Mouse (Mus musculus): ENCODE measurements around the gene Socs7. TPM values are rescaled to one million over a fixed set of nuclear protein-coding genes. Genes with fewer than 3 reads are reported as not detected.

Socs7 gene
- polyA plus RNA-seq, 1 experiment: 37.1 TPM

- no peak for TF ChIP-seq POLR2A (IDR thresholded peaks at IDR 0.05; ENCODE audit: borderline replicate concordance, extremely low read depth, insufficient read depth, insufficient read length, poor library complexity, severe bottlenecking)
- no peak for TF ChIP-seq CTCF (IDR thresholded peaks at IDR 0.05; ENCODE audit: borderline replicate concordance, extremely low read depth, insufficient read depth, insufficient read length)
- DNase-seq (ENCODE audit: low read depth): no peak
Observed at GRCm38 (mm10) chr11:97439935-97440334, 77.6 kb downstream of the Socs7 start.

- no peak for TF ChIP-seq CTCF (IDR thresholded peaks at IDR 0.05; ENCODE audit: borderline replicate concordance, extremely low read depth, insufficient read depth, insufficient read length)
Observed at GRCm38 (mm10) chr11:97440441-97440881, 78.1 kb downstream of the Socs7 start.

DNA sequence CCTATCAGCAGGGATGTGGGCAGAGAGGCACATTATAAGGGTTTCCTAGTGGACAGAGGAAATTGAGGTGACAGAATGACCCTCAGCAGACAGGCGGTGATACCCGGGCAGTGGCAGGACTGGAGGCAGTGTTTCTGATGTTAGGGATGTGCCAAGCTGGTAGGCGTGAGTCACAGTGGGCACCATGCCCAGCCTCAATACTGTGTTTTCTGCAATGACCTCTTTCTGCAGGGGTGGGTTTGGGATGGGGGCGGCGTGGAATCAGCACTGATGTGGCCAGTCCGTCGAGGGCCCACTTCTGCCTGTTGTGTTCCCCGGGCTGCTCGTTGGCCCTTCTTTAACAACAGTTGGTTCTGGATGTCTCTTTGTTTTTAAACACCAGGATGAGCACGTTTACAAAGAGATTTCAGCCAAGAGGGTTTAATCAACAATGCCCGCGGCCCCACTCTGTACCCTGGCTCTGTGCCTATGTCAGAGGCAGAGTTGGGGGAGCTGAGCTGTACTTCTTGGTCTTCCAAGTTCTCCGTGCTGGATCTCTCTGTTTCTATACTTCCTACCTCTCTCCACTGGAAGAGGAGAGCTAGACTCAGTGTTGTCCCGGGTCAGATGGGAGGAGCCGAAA, 78.8 kb downstream of the Socs7 start:
- peak; percentile 77 for DNase-seq (ENCODE audit: low read depth)
- TF ChIP-seq CTCF (IDR thresholded peaks at IDR 0.05; ENCODE audit: borderline replicate concordance, extremely low read depth, insufficient read depth, insufficient read length) (no peak), POLR2A (IDR thresholded peaks at IDR 0.05; ENCODE audit: borderline replicate concordance, extremely low read depth, insufficient read depth, insufficient read length, poor library complexity, severe bottlenecking) (no peak)

More at GRCm38 (mm10) chr11:97440441-97440881, 78.1 kb downstream of the Socs7 start:
- no peak for DNase-seq (ENCODE audit: low read depth)

DNA sequence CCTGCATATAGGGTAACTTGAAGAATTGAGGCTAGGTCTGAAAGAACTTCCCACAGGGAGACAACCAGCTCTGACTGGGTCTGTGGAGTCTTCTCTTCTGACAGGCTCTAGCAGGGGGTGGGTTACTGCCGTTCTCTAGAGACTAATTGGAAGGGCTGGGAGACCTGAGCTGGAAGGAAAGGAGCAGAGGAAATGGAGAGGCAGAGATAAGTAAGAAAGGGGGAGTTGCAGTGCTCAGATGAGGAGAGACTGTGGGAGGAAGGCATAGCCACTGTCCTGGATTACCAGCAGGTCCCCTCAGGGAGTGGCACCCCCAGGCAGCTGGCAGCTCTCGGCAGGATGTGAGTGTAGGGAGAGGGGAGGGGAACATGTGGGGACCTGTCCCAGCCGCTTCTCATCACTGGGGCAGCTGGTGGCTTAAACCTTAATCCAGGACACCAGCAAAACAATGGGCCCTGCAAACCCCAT, 79.3 kb downstream of the Socs7 start:
- DNase-seq (ENCODE audit: low read depth): no peak

GRCm38 (mm10) chr11:97442891-97443675, 80.7 kb downstream of the Socs7 start:
- DNase-seq (ENCODE audit: low read depth): no peak
- TF ChIP-seq CTCF (IDR thresholded peaks at IDR 0.05; ENCODE audit: borderline replicate concordance, extremely low read depth, insufficient read depth, insufficient read length) (no peak), POLR2A (IDR thresholded peaks at IDR 0.05; ENCODE audit: borderline replicate concordance, extremely low read depth, insufficient read depth, insufficient read length, poor library complexity, severe bottlenecking) (no peak)

More for the DNA sequence above, 79.3 kb downstream of the Socs7 start:
- no peak for TF ChIP-seq POLR2A (IDR thresholded peaks at IDR 0.05; ENCODE audit: borderline replicate concordance, extremely low read depth, insufficient read depth, insufficient read length, poor library complexity, severe bottlenecking)
- TF ChIP-seq CTCF (IDR thresholded peaks at IDR 0.05; ENCODE audit: borderline replicate concordance, extremely low read depth, insufficient read depth, insufficient read length): no peak

- TF ChIP-seq POLR2A (IDR thresholded peaks at IDR 0.05; ENCODE audit: borderline replicate concordance, extremely low read depth, insufficient read depth, insufficient read length, poor library complexity, severe bottlenecking) (no peak), CTCF (IDR thresholded peaks at IDR 0.05; ENCODE audit: borderline replicate concordance, extremely low read depth, insufficient read depth, insufficient read length) (no peak)
Observed at GRCm38 (mm10) chr11:97445596-97445995, 83.2 kb downstream of the Socs7 start.

DNA sequence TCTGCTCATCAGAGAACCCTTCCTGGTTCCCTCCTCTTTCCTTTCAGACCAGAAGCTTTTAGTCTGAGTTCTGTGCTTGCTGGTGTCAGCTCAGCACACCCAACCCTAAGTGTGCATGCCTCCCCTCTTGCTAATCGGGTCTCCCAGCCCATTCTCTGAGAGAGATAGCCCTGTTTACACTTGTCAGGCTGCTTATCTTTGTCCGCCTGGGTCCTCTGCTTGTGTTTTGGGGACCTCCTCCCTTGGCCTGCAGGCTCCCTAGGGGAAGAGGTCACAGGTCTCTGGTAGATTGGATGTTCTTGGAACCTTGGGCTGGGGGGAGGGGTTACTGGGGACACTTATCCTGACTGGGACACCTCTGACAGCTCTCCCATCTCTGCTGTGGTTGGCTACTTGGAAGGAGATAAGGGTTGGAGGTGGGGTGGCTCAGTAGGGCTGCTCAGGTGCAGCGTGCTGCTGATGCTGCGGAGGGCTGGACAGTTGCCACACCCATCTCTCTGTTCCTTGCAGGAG, 83.7 kb downstream of the Socs7 start:
- no peak for DNase-seq (ENCODE audit: low read depth)
- no peak for TF ChIP-seq CTCF (IDR thresholded peaks at IDR 0.05; ENCODE audit: borderline replicate concordance, extremely low read depth, insufficient read depth, insufficient read length)
- no peak for TF ChIP-seq POLR2A (IDR thresholded peaks at IDR 0.05; ENCODE audit: borderline replicate concordance, extremely low read depth, insufficient read depth, insufficient read length, poor library complexity, severe bottlenecking)

More at GRCm38 (mm10) chr11:97445596-97445995, 83.2 kb downstream of the Socs7 start:
- no peak for DNase-seq (ENCODE audit: low read depth)

GRCm38 (mm10) chr11:97447979-97448378, 85.6 kb downstream of the Socs7 start:
- no peak for TF ChIP-seq POLR2A (IDR thresholded peaks at IDR 0.05; ENCODE audit: borderline replicate concordance, extremely low read depth, insufficient read depth, insufficient read length, poor library complexity, severe bottlenecking)
- no peak for DNase-seq (ENCODE audit: low read depth)

Other genes starting within 250 kb of the Socs7 start
- 0.12 and 0.21 TPM in 2 replicates for gene Tbx21, start 247.2 kb upstream of the Socs7 start, polyA plus RNA-seq (2012; rRNA removed)
- gene Tbkbp1, start 211.1 kb upstream of the Socs7 start, polyA plus RNA-seq (2012; rRNA removed): 55.6 and 65.1 TPM in 2 replicates
- 106 and 129 TPM in 2 replicates for gene Kpnb1, start 174.7 kb upstream of the Socs7 start, polyA plus RNA-seq (2012; rRNA removed)
- gene Npepps, start 81.9 kb upstream of the Socs7 start, polyA plus RNA-seq (2012; rRNA removed): 96.2 and 124 TPM in 2 replicates
- 25.4 and 26.1 TPM in 2 replicates for gene Mrpl45, start 46.8 kb upstream of the Socs7 start, polyA plus RNA-seq (2012; rRNA removed)
- 0.26 and 0.41 TPM in 2 replicates for gene Gpr179, start 10.5 kb upstream of the Socs7 start, polyA plus RNA-seq (2012; rRNA removed)
- 25.3 and 35.8 TPM in 2 replicates for gene Arhgap23, start 53.0 kb downstream of the Socs7 start, polyA plus RNA-seq (2012; rRNA removed)
- gene 4933428G20Rik, start 137.8 kb downstream of the Socs7 start, polyA plus RNA-seq (2012; rRNA removed): 0.12 and 0.21 TPM in 2 replicates
- 45.1 and 70.2 TPM in 2 replicates for gene Srcin1, start 213.6 kb downstream of the Socs7 start, polyA plus RNA-seq (2012; rRNA removed)